ENCODE assay signal across 8 mouse cellular contexts in the genomic region with DNA sequence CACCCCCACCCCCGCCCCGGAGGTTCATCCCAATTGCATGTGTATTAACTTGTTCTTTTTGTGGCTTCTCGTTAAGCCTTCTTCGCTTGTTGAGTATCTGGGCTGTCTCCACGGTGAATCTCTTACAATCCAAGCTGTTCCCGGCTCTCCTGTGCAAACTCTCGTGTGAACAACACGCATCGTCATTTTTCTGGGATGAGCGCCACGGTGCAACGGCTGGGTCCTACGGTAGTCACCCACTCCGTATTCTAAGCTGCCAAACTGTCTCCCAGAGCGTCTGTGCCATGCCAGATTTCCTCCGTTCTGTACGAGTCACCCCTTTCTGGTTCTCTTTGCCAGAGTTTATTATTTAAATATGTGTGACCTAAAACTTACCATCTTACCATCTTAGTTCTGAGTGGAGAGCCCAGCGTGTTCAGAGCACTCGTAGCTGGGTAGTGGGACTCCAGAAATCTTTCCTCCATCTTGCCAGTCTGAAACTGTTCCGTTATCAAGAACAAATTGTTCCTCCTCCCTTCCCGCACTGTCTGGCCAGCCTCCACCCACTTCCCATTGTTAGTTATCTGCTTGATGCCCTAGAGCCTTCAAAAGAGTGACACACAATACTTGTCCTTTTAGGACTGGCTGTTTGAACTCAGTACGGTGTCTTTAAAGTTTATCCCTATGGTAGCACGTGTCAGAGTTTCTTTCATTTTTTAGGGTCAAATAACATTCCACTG.
DNase-seq lines count a peak whose midpoint lies in the region; ATAC-seq and TF ChIP-seq lines count a peak whose summit lies in the region.
"Had no signal": no experiment of that assay in that cellular context is flagged by ENCODE, and none has a peak within 500 bp of the region (broad histone marks: within the 10 kb centered on the region; RNA-seq: fewer than 3 reads in every experiment).

No protein-coding gene starts in this region.

- ATAC-seq in neural tube, embryonic 15.5 days (ENCODE audit: low FRiP score): no peak
- ATAC-seq in liver, embryonic 12.5 days: no peak

- no peaks in the 10 kb centered on the region for H3K9me3 ChIP-seq in neural tube, embryonic 15.5 days (replicated peaks)
- no peaks in the 10 kb centered on the region for H3K9me3 ChIP-seq in liver, embryonic 12.5 days (replicated peaks)
- H3K9me3 ChIP-seq: liver, embryonic 15.5 days had no signal

- WGBS in neural tube, embryonic 15.5 days: 86% methylated on average over 23 of the region's 23 CpGs
- WGBS in lung, adult 2 months: 61% methylated on average over 23 of the region's 23 CpGs
- 72% methylated on average over 23 of the region's 23 CpGs for WGBS in liver, embryonic 12.5 days (ENCODE audit: insufficient replicate concordance)

- H3K36me3 ChIP-seq in neural tube, embryonic 15.5 days: no peaks in the 10 kb centered on the region
- H3K36me3 ChIP-seq in liver, embryonic 12.5 days: no peaks in the 10 kb centered on the region
- H3K36me3 ChIP-seq: liver, embryonic 15.5 days had no signal

- DNase-seq in neural tube, embryonic 10.5 days (ENCODE audit: extremely low spot score, low spot score): no peak
- peak; percentile 15 to 33 for DNase-seq in heart, postnatal 14 days
- DNase-seq in lung, adult 2 months: peak; percentile 25
- no peak for DNase-seq in retina, embryonic 14.5 days (ENCODE audit: low spot score)
- DNase-seq in urinary bladder, postnatal 36 days (ENCODE audit: low spot score in 2 of 2): no peak

- intact Hi-C loops in heart, postnatal 14 days (cut with DNase I): no loop called here

- H3K4me3 ChIP-seq in neural tube, embryonic 15.5 days (replicated peaks): no peak overlapping the region
- H3K4me3 ChIP-seq in lung, adult 2 months (replicated peaks; ENCODE audit: extremely low read depth, low read depth, low read length): no peak overlapping the region
- H3K4me3 ChIP-seq in liver, embryonic 12.5 days: no peak overlapping the region
- H3K4me3 ChIP-seq: liver, embryonic 15.5 days had no signal

- no peak for TF ChIP-seq CTCF in lung, adult 2 months (IDR thresholded peaks at IDR 0.05; ENCODE audit: insufficient read depth, low read length)

- H3K9ac ChIP-seq in neural tube, embryonic 15.5 days (replicated peaks): no peak overlapping the region
- H3K9ac ChIP-seq in liver, embryonic 12.5 days: no peak overlapping the region
- H3K9ac ChIP-seq: liver, embryonic 15.5 days had no signal

- no peaks in the 10 kb centered on the region for H3K27me3 ChIP-seq in neural tube, embryonic 15.5 days (replicated peaks)
- H3K27me3 ChIP-seq in liver, embryonic 12.5 days (replicated peaks): peaks cover 7% of the 10 kb centered on the region; the same call in 1 of the 2 replicates

- H3K4me2 ChIP-seq in neural tube, embryonic 15.5 days: no peak overlapping the region
- no peak overlapping the region for H3K4me2 ChIP-seq in liver, embryonic 12.5 days
- H3K4me2 ChIP-seq: liver, embryonic 15.5 days had no signal

- H3K4me1 ChIP-seq in neural tube, embryonic 15.5 days: no peaks in the 10 kb centered on the region
- H3K4me1 ChIP-seq in lung, adult 2 months (ENCODE audit: control insufficient read depth, insufficient read depth, low read length): peaks cover 11% of the 10 kb centered on the region
- H3K4me1 ChIP-seq in liver, embryonic 12.5 days: peaks cover 12% of the 10 kb centered on the region
- H3K4me1 ChIP-seq: liver, embryonic 15.5 days had no signal

- H3K27ac ChIP-seq in neural tube, embryonic 15.5 days (replicated peaks): 0 out of 2 replicates have a peak overlapping the region, but pooled peaks have one; percentile 37
- no peak overlapping the region for H3K27ac ChIP-seq in liver, embryonic 12.5 days
- H3K27ac ChIP-seq: liver, embryonic 15.5 days had no signal

- TF ChIP-seq POLR2A in lung, adult 2 months (IDR thresholded peaks at IDR 0.05; ENCODE audit: borderline replicate concordance, extremely low read depth, low read depth, low read length): peak; percentile 8; the same call in 1 of the 2 replicates

Comparison
In these comparisons a context has a peak if more than half of its experiments do, and no peak if none do; other contexts are left out.
1. DNase-seq: peak in heart, postnatal 14 days (2 of 2) and lung, adult 2 months (single experiment); none in neural tube, embryonic 10.5 days (single experiment), retina, embryonic 14.5 days (single experiment) and urinary bladder, postnatal 36 days (0 of 2).